Mouse (Mus musculus): ENCODE results near the gene Mnt. TPM values are rescaled to one million over a fixed set of nuclear protein-coding genes. Genes with fewer than 3 reads are reported as not detected.

Mnt gene
- polyA plus RNA-seq, 1 experiment from 2014 or later = 6.0 TPM

GRCm38 (mm10) chr11:74894619-74895018 is 63.9 kb downstream of the Mnt start:
- Histone ChIP-seq H3K36me3 (ENCODE audit: control insufficient read depth, insufficient read depth, low read length) (no peaks in the 10 kb centered on the region), H3K27ac (ENCODE audit: low read depth, low read length) (no peak overlapping the region), H3K4me2 (ENCODE audit: low read depth, low read length, severe bottlenecking) (no peak overlapping the region), H3K4me3 (ENCODE audit: low read depth, low read length) (no peak overlapping the region), H3K4me1 (replicated peaks; ENCODE audit: control insufficient read depth, insufficient read depth, low read length) (no peaks in the 10 kb centered on the region), H3K9ac (ENCODE audit: low read length) (no peak overlapping the region), H3K27me3 (ENCODE audit: control insufficient read depth, insufficient read depth, low read length) (no peaks in the 10 kb centered on the region), H3K9me3 (ENCODE audit: control insufficient read depth, low read length) (no peaks in the 10 kb centered on the region)
- 92% methylated on average over 4 of the region's 4 CpGs for WGBS
- no peak for ATAC-seq (replicated peaks; ENCODE audit: low FRiP score)
- DNase-seq (ENCODE audit: low spot score) = no peak

Small RNA genes within 50 kb of the gene (microRNA-seq; reads per million reads assigned to microRNA genes)
- gene Mir6926 (ENCODE audit: insufficient number of aligned reads) = not detected

Other genes starting within 250 kb of the Mnt start
- gene Rap1gap2, start 220.0 kb upstream of the Mnt start, polyA plus RNA-seq (2014; fragmentation: Nextera tagmentation; extraction: Ambion mirVana) = 1.3 and 1.8 TPM in 2 replicates
- 1.5 and 2.0 TPM in 2 replicates for gene Ccdc92b, start 211.3 kb upstream of the Mnt start, polyA plus RNA-seq (2014; fragmentation: Nextera tagmentation; extraction: Ambion mirVana)
- 18.9 and 21.9 TPM in 2 replicates for gene Cluh, start 181.4 kb upstream of the Mnt start, polyA plus RNA-seq (2014; fragmentation: Nextera tagmentation; extraction: Ambion mirVana)
- 90.2 and 91.1 TPM in 2 replicates for gene Pafah1b1, start 106.2 kb upstream of the Mnt start, polyA plus RNA-seq (2014; fragmentation: Nextera tagmentation; extraction: Ambion mirVana)
- 53.3 and 57.0 TPM in 2 replicates for gene Mettl16, start 60.1 kb upstream of the Mnt start, polyA plus RNA-seq (2014; fragmentation: Nextera tagmentation; extraction: Ambion mirVana)
- gene Sgsm2, start 66.1 kb downstream of the Mnt start, polyA plus RNA-seq (2014; fragmentation: Nextera tagmentation; extraction: Ambion mirVana) = 8.6 and 9.2 TPM in 2 replicates
- 54.0 and 57.4 TPM in 2 replicates for gene Tsr1, start 67.2 kb downstream of the Mnt start, polyA plus RNA-seq (2014; fragmentation: Nextera tagmentation; extraction: Ambion mirVana)
- gene Smg6, start 94.9 kb downstream of the Mnt start, polyA plus RNA-seq (2014; fragmentation: Nextera tagmentation; extraction: Ambion mirVana) = 19.8 TPM in 2 replicates
- gene Srr, start 95.0 kb downstream of the Mnt start, polyA plus RNA-seq (2014; fragmentation: Nextera tagmentation; extraction: Ambion mirVana) = 25.3 and 26.3 TPM in 2 replicates